Mouse (Mus musculus) frontal cortex, adult (tissue): Measurements from ENCODE around the gene Zfp609.

ENCODE experiments used
- ATAC-seq: cut with Nextera tagmentation; 2 replicates; pipeline ENCODE4 v1.9.2; 2017; ENCODE audit warnings: mild to moderate bottlenecking, moderate library complexity, mixed read lengths; ENCODE audit not compliant: low TSS enrichment

The Zfp609 gene

DNA sequence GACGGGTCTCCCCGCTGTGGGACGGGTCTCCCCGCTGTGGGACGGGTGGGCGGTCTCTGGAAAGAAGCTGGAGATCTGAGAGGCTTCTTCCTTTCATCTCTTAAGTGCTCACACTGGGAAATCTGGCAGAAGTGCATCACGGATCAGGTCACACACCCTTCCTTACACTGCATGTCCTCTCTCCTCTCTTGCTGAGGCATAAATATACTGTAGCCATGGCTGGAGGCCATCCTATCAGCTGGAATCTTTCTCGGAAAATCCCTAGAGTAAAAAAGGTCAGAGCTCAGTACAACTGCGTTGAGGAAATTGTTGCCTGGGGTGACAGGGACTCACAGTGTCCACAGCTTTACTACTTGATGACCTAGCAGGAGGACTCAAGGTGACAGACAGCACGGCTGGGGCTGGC, 106.2 kb downstream of the Zfp609 start:
- ATAC-seq = no peak

- ATAC-seq = no peak
These were observed 109.2 kb downstream of the Zfp609 start for GRCm38 (mm10) chr9:65718195-65718594.

GRCm38 (mm10) chr9:65703926-65704595, 123.3 kb downstream of the Zfp609 start:
- ATAC-seq = no peak

DNA sequence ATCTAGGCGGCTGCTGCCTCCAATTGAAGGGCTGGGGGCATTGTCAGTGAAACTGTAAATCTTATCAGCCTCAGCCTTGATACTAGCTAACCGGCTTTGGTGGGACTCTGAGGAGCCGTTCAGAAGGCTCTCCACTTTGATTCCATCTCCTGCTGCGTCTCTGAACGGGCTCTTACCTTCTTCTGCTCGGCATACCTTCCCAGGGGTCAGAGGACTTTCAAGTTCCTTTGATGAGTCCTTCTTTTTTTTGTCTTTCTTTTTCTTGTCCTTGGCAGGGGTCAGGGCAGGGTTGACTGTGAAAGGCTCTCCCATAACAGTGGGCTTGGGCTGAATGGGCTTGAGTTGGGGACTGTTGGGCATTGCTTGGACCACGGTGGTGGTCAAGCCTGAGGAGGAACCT, 124.1 kb downstream of the Zfp609 start:
- no peak for ATAC-seq

- no peak for ATAC-seq
These were observed 125.1 kb downstream of the Zfp609 start for GRCm38 (mm10) chr9:65702286-65702685.

GRCm38 (mm10) chr9:65700504-65700903, 126.9 kb downstream of the Zfp609 start:
- no peak for ATAC-seq

GRCm38 (mm10) chr9:65697992-65698391, 129.4 kb downstream of the Zfp609 start:
- ATAC-seq = no peak

- ATAC-seq = no peak
These were observed 130.0 kb downstream of the Zfp609 start for GRCm38 (mm10) chr9:65697356-65697755.

DNA sequence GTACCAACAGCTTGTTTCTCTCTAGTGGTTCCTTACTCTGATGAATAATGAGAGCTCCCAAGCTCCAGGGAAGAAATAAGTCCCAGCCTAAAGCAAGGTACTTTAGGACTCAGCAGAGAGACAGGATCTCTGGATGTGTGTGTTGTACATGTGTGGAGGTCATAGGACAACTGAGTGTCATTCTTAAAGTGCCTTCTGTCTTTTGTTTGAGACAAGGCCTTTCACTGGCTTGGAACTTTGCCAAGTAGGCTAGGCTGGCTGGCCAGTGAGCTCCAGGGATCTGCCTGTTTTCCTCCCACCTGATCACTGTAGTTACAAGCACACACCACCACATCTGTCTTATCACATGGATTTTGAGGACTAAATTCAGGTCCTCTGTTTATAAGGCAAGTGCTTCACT, 131.0 kb downstream of the Zfp609 start:
- ATAC-seq = no peak; the same call in 1 of the 2 replicates

DNA sequence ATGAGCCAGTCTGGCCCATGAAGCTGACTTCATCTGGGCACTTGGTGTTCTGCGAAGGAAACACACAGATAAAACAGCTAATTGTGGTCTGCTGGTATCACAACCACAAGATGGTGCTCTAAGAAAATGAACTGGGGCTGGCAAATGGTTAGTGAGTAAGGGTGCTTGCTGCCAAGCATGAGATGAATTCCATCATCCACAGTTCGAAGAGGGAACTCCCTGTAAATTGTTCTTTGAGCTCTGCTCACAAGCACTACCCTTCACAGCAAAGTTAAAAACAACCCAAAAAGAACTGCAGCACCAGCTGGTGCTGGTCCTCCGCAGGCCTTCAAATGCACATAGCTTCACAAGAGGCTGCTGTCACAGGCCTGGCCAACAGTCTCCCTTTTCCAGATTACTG, 131.7 kb downstream of the Zfp609 start:
- ATAC-seq = peak; percentile 86

GRCm38 (mm10) chr9:65692959-65693603, 134.3 kb downstream of the Zfp609 start:
- no peak for ATAC-seq

DNA sequence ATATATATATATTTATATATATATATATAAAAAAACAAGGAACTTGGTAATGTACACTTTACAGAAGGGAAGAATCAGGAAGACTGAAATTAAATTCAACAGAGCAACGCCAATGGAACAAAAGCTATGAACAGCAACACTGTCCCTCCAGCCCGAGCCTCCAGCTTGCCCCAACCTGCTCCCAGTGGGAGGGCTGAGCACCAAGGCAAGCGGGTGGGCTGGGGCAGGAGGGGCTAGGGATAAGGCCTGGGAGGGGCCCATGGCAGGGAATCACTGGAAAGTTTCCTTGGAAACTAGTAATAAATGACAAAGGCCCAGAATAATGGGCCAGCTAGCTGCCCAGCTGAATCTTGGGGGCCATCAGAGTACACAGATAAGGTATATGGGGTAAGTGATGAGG, 134.9 kb downstream of the Zfp609 start:
- no peak for ATAC-seq

- 0 out of 2 replicates have a peak, but pooled peaks have one; percentile 21 for ATAC-seq
These were observed 137.5 kb downstream of the Zfp609 start for GRCm38 (mm10) chr9:65689869-65690268.

GRCm38 (mm10) chr9:65684704-65685103, 142.7 kb downstream of the Zfp609 start:
- no peak for ATAC-seq

GRCm38 (mm10) chr9:65682994-65683393, 144.4 kb downstream of the Zfp609 start:
- ATAC-seq = no peak

DNA sequence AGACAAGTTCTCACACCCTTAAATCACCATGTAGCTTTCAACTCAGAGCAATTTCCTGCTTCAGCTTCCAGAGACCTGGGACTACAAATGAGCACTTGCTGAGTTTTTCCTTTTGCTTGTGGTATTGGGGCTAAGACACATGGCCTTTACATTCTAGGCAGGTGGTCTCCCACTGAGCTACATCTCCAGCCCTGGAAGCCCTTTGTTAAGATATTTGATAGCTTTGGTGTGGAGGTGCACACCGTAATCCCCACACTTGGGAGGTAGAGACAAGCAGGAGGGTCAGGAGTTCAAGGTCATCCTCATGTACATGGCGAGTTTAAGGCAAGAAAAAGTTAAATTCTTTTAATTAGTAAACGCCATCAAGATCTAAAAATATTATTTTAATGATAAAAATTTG, 145.2 kb downstream of the Zfp609 start:
- ATAC-seq = no peak

- peak; percentile 68 for ATAC-seq
These were observed 145.8 kb downstream of the Zfp609 start for GRCm38 (mm10) chr9:65681634-65681940.

- ATAC-seq = peak; percentile 7; the same call in 1 of the 2 replicates
These were observed 146.3 kb downstream of the Zfp609 start for GRCm38 (mm10) chr9:65680938-65681633.

DNA sequence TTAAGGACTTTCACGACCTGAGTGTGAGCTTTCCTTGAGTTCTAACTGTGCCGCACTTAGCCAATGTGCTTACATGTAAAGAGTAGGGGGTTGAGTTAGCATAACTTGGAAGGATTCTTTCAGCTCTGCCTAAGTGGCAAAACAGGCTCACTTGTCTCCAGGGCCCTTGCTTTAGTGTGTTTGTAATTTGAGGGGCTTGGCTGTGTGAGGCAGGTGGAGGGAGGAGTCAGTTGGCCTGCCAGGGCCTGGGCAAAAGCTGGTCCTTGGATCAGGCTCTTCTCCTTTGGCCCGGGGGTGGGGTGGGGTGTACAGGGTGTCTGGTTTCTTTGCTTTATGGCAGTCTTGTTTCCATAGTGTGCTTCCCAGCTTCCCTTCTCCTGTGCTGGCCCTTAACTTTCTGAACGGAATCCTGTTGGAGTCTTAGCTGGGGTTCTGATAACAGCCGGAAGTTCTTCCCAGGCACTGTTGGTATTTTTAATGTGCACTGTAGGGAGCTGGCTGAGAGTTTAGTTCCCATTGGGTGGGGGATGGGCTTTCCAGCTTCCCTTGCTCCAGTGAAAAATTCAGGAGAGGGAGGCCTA, 148.1 kb downstream of the Zfp609 start:
- ATAC-seq = no peak

- ATAC-seq = no peak
These were observed 150.3 kb downstream of the Zfp609 start for GRCm38 (mm10) chr9:65677119-65677462.

DNA sequence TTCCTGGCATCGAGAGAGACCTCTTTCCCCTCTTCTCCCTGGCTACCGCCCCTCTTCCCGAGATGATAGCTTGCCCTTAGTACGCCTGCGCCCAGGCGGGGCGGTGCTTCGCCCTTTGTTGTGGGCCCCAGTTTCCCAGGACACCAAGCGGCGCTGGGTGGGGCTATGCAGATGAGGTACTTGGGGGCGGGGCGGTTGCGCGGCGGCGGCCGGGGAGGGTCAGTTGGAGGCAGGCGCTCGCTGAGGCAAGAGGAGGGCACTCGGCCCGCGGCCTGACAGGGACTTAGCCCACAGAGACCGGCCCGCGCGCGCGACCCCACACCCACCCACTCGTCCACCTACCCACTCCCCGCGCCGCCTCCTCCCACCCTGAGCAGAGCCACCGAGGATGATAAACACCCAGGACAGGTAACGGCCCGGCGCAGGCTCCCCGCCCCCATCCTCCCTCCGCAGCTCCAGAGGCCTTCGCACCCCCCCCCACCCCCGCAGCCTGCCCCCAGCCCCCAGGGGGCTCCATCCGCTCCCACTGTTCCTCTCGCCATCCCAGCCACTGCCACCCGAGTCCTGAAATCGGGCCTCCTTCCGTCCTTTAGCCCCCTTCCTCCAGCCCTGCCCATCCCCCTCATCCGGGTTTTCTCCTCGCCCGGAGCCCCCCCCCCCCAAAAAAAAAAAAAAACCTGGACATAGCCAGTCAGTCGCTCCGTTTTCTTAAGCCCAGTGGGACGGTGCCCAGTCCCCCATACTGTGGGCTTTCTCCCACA, 150.8 kb downstream of the Zfp609 start:
- ATAC-seq = peak; percentile 90
